Mouse (Mus musculus) C2C12 (cell line): ENCODE data around the gene Tgif1.

Experiments used
- CEBPB ChIP-seq: IDR thresholded peaks from one replicate; pipeline ENCODE4 v1.6.1; 2011; ENCODE audit warnings: low read depth, mild to moderate bottlenecking, control low read depth, moderate library complexity
- CTCF ChIP-seq: IDR thresholded peaks from one replicate; pipeline ENCODE4 v1.5.1; 2011; ENCODE audit not compliant: control insufficient read depth, insufficient read depth, insufficient read length
- MAX ChIP-seq: IDR thresholded peaks from one replicate; pipeline ENCODE4 v1.6.1; 2011; ENCODE audit warnings: mild to moderate bottlenecking, control low read depth
- MYOG ChIP-seq: IDR thresholded peaks from one replicate; pipeline ENCODE4 v1.6.1; 2011; ENCODE audit not compliant: control insufficient read depth, insufficient read length; ENCODE audit errors: extremely low read depth

DNA sequence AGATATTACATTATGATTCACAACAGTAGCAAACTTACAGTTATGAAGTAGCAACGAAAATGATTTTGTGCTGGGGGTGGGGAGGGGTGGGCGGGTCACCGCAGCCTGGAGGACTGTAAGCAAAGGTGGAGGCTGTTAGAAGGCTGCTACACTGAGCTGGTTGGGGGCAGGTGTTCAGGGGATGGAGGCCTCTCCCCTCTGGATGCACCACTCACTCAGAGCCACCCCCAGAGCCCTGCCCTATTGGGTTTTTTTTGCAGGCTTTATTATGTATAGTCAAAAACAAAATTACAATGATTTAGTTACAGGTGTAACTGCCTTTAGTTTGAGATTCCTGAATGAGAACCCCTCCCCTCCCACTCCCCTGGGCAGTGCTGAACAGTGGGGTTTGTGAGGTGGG lies 11.3 kb upstream of the Tgif1 start:
- no peak for TF ChIP-seq CTCF
- TF ChIP-seq MYOG, result no peak
- TF ChIP-seq CEBPB, result no peak
- no peak for TF ChIP-seq MAX
